Mouse (Mus musculus): Measurements from ENCODE around the gene Fbxw24.
"Not testable (repeated sequence)": the region's sequence is repeated elsewhere in the genome, so short reads cannot be mapped to it uniquely, and the experiment has no call there.

Fbxw24 gene

GRCm38 (mm10) chr9:109625957-109626356 is at the start of gene Fbxw24:
Gene Fbxw24, minus strand, starts transcription at chr9:109626057.
- not testable (repeated sequence) for DNase-seq (ENCODE audit: low spot score)

GRCm38 (mm10) chr9:109664552-109664951 is 38.7 kb upstream of the Fbxw24 start, which contains the start of gene Fbxw25:
Gene Fbxw25, minus strand, starts transcription at chr9:109664652.
- not testable (repeated sequence) for DNase-seq (ENCODE audit: low spot score)

DNA sequence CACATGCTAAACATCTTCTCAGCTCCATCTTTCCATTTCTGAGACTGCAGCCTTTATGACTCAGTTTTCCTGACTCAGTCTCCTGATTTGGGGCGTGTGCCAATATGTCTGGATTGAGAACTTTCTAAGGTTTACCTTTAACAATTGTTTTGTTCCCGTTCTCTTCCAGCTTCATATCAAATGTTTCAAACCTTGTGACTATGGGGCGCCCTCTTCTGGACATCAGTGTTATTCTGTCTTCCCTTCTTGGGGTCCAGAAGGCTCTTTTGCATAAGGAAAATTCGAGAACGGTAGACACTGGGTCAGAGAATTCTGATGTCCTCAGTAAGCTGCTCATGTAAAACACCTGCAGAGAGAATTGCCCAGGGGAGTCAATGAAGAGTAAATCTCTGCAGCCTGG is 19.0 kb downstream of the Fbxw24 start:
- DNase-seq (ENCODE audit: low spot score) = not testable (repeated sequence)

- not testable (repeated sequence) for DNase-seq (ENCODE audit: low spot score)
Observed at GRCm38 (mm10) chr9:109602128-109602527, 23.7 kb downstream of the Fbxw24 start.

GRCm38 (mm10) chr9:109597226-109597625 is 28.6 kb downstream of the Fbxw24 start:
- no peak for DNase-seq (ENCODE audit: low spot score)

GRCm38 (mm10) chr9:109594866-109595265 is 31.0 kb downstream of the Fbxw24 start:
- DNase-seq (ENCODE audit: low spot score) = no peak

DNA sequence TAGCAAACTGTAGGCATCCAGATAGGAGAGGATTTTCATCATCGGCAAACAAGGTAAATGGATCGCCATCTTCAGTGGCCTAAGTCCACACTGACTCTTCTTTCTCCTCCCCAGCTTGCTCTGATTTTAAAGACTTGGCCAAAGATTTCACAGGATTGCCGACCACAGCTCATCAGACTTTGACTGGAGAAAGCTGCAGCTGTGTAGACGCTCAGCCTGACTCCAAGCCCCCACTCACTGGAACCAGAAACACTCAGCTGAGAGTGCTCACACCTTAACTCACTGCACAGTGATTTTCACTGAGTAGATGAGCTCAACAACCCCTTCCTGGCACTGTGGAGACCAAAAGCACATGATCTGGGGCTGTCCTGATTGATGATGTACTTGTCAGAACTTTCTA is 57.7 kb downstream of the Fbxw24 start, which contains the start of gene Fbxw15:
Gene Fbxw15 (minus strand): TSS at position 101 of the 400 bp plus-strand sequence.
- not testable (repeated sequence) for DNase-seq (ENCODE audit: low spot score)

GRCm38 (mm10) chr9:109565546-109565945 is 60.3 kb downstream of the Fbxw24 start:
- DNase-seq (ENCODE audit: low spot score) = no peak

DNA sequence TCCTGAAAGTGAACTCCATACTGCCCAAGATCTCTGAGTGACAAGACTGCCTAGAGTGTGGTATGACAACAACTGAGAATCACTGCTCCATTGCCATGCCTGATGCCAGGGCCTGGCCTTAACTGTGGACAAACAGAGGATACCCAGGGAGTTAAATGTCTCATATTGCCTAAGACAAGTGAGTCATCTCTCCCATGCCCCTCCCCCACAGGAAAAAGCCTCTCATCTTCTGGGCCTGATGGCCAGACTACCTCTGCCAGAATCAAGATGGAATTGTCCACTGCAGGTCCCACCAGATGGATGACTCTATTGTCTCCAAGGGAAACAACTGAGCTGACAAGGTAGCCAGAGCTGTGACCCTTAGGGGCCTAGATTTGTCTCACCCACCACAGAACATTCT is 63.8 kb downstream of the Fbxw24 start:
- not testable (repeated sequence) for DNase-seq (ENCODE audit: low spot score)

DNA sequence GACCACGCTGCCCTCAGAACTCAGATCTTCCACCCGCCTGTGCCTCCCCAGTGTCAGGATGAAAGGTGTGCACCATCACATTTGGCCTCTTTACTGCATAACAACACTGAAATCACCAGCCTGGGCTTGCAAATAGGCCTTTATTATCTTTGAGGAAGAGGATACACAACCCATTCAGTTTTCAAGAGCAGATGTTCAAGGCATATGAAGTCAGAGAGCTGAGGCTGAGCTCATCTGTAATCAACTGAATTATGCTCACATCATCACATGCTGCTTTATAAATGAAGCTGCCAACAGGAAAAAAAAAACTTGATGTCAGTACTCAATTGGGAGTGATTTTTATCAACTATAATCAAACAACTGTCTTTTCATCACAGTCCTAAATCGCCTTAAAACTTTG is 73.4 kb downstream of the Fbxw24 start:
- DNase-seq (ENCODE audit: low spot score) = no peak

All from ovary, adult 18-20 months (tissue).